Mouse (Mus musculus) stomach, postnatal 0 days (tissue): ENCODE results near the gene Chn1. TPM values are rescaled to one million over a fixed set of nuclear protein-coding genes. Genes with fewer than 3 reads are reported as not detected.

ENCODE experiments used
- ATAC-seq: fragments of 200-750 bp; cut with Nextera tagmentation; 2 replicates; pipeline ENCODE4 v1.8.0; 2017; ENCODE audit not compliant: low FRiP score, low TSS enrichment
- DNase-seq: peaks from one replicate; pipeline ENCODE4 v3.0.0-alpha.2; 2016; ENCODE audit warnings: low spot score
- H3K27ac ChIP-seq: fragments of 300-500 bp; sonication (generic); replicated peaks from 2 replicates; pipeline ENCODE4 v1.5.1; 2014; ENCODE audit warnings: mild to moderate bottlenecking, control low read depth
- H3K27me3 ChIP-seq: fragments of 300-500 bp; sonication (generic); 2 replicates; pipeline ENCODE4 v1.6.1; 2014; ENCODE audit warnings: low read length; ENCODE audit not compliant: control insufficient read depth, insufficient read depth
- H3K36me3 ChIP-seq: fragments of 300-500 bp; sonication (generic); 2 replicates; pipeline ENCODE4 v1.6.1; 2014; ENCODE audit warnings: low read length, mixed read lengths; ENCODE audit not compliant: control insufficient read depth, insufficient read depth
- H3K4me1 ChIP-seq: fragments of 300-500 bp; sonication (generic); replicated peaks from 2 replicates; pipeline ENCODE4 v1.6.1; 2014; ENCODE audit warnings: antibody characterized with exemption; ENCODE audit not compliant: control insufficient read depth, insufficient read depth
- H3K4me2 ChIP-seq: fragments of 300-500 bp; sonication (generic); replicated peaks from 2 replicates; pipeline ENCODE4 v1.6.1; 2014; ENCODE audit warnings: low read depth, mild to moderate bottlenecking, control low read depth, moderate library complexity
- H3K4me3 ChIP-seq: fragments of 300-500 bp; sonication (generic); 2 replicates; pipeline ENCODE4 v1.5.1; 2014; ENCODE audit warnings: low read depth, low read length, control low read depth
- H3K9ac ChIP-seq: fragments of 300-500 bp; sonication (generic); 2 replicates; pipeline ENCODE4 v1.6.1; 2014; ENCODE audit warnings: mild to moderate bottlenecking, low read length, control low read depth, mixed read lengths
- H3K9me3 ChIP-seq: fragments of 300-500 bp; sonication (generic); 2 replicates; pipeline ENCODE4 v1.6.1; 2016; ENCODE audit warnings: low read length; ENCODE audit not compliant: control insufficient read depth
- CTCF ChIP-seq: IDR thresholded peaks from 2 replicates; pipeline ENCODE4 v1.5.1; 2016; ENCODE audit warnings: antibody characterized with exemption, low read depth, mild to moderate bottlenecking, moderate library complexity
- EP300 ChIP-seq: optimal IDR thresholded peaks from 2 replicates; pipeline ENCODE3; 2016; ENCODE audit warnings: antibody characterized with exemption
- WGBS: fragments of 180-500 bp; shearing (Covaris S2); extraction: QIAGEN DNeasy Blood & Tissue Kit; methylation state at CpG from one replicate; pipeline ENCODE4 v1.1.7; 2014; 5-methylcytosine and 5-hydroxymethylcytosine counted together
- polyA plus RNA-seq: library from polyadenylated mRNA; unstranded; fragments of >200 nt; fragmentation: Nextera tagmentation; extraction: Ambion mirVana; gene quantifications from 2 replicates; pipeline ENCODE4 v1.2.1, GENCODE M21; 2015

Chn1 gene
- polyA plus RNA-seq, 1 experiment from 2014 or later: 7.4 TPM

DNA sequence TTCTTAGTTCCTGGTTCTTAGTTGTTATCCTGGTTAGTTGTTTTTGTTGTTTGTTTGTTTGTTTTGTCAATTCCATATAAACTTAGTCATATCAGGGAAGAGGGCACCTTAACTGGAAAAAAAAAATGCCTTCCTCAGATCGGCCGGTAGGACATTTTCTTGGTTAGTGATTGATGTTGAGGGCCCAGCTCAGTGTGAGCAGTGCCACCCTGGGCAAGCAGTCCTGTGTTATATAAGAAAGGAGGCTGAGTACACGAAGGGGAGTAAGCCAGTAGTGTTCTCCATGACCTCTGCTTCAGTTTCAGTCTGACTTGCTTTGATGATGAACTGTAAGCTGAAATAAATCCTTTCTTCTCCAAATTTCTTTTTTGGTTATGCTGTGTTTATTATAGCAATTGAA is 138.8 kb downstream of the Chn1 start:
- WGBS: 61% methylated on average over 3 of the region's 3 CpGs

DNA sequence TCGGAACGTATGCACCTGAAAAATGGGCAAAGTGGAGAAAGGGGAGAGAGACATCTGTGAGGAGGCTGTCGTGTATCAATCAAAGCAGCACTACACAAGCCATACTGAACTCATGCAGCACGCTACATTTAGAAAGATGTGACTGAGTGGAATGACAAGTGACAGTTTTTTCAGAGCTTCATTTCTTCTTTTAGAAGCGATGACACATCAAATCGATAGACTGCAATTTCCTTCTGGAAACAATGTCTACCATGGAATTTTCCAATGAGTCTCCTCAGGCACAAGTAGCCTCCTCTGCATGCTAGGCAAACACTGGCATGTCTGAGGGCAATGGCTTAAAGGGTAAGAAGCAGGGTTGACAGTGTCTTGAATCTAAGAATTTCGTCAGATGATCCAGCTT is 143.3 kb downstream of the Chn1 start:
- no peak overlapping the region for H3K27ac ChIP-seq
- 86% methylated on average over 7 of the region's 7 CpGs for WGBS
- no peak overlapping the region for H3K4me3 ChIP-seq
- TF ChIP-seq CTCF (no peak), EP300 (no peak)
- H3K9ac ChIP-seq: no peak overlapping the region
- H3K27me3 ChIP-seq: no peaks in the 10 kb centered on the region
- H3K36me3 ChIP-seq: no peaks in the 10 kb centered on the region
- ATAC-seq (no peak), DNase-seq (no peak)
- H3K4me2 ChIP-seq: no peak overlapping the region
- H3K4me1 ChIP-seq: no peaks in the 10 kb centered on the region
- no peaks in the 10 kb centered on the region for H3K9me3 ChIP-seq

More for the DNA sequence above, 138.8 kb downstream of the Chn1 start:
- H3K27ac ChIP-seq: no peak overlapping the region
- H3K36me3 ChIP-seq: no peaks in the 10 kb centered on the region
- H3K4me1 ChIP-seq: no peaks in the 10 kb centered on the region
- H3K4me2 ChIP-seq: no peak overlapping the region
- no peak for DNase-seq
- no peak overlapping the region for H3K9ac ChIP-seq
- no peak for ATAC-seq
- TF ChIP-seq CTCF (no peak), EP300 (no peak)
- no peak overlapping the region for H3K4me3 ChIP-seq
- no peaks in the 10 kb centered on the region for H3K27me3 ChIP-seq
- H3K9me3 ChIP-seq: no peaks in the 10 kb centered on the region

DNA sequence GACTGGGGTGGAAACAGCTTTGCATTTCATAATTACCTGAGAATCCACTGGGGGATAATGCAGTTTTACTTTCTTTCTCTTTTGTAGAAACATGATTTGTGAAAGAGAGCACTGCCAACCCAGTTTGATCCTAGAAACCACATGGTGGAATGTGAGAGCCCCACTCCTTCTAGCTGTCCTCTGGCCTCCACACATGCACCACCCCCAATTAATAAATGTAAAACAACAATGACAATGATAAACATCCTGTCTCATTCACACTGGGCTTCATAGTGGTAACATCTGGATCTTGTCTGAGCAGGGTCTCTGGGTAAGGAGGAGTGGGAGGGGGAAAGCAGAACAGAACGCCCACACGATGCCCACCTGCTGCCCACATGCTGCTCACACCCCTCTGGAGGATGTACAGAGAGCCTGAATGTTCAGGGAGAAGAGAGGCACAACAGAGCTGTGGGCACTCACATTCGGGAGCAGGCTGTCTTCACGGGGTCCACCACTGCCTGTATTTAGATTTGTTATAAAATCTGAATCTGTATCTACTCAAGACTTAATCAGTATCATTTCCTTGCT is 156.6 kb downstream of the Chn1 start:
- WGBS: 48% methylated on average over 4 of the region's 4 CpGs
- Histone ChIP-seq H3K9me3 (no peaks in the 10 kb centered on the region), H3K27ac (no peak overlapping the region), H3K4me3 (no peak overlapping the region), H3K9ac (no peak overlapping the region), H3K27me3 (no peaks in the 10 kb centered on the region), H3K4me2 (no peak overlapping the region), H3K4me1 (no peaks in the 10 kb centered on the region), H3K36me3 (no peaks in the 10 kb centered on the region)
- DNase-seq (no peak), ATAC-seq (no peak)
- TF ChIP-seq CTCF (no peak), EP300 (no peak)

DNA sequence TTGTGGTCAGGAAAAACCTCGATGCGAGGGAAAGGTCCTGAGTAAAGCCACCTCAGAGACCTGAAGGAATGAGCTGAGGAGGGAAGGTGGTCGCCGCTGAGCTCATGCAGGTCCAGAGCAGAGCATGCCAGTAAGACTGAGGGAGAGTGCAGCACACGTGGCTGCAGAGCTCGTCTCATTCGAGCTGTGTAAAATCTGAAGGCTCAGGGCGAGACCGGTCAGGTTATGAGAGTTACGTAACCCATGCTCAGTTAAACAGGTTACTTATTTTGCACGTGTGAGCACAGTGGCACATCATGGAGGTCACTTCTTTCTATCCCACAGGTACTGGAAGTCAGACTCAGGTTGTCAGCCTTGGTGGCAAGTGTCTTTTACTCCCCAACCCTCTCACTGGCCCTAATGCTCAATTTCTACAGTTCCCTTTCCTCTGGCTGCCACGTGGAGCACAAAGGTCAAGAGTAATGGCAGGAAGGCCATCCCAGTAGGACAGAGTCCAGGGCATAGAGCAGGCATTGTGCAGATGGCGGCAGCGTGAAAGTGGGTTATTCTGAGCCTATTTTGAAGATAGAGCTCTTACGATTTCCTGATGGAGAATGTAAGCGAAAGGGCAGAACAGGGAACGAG is 158.6 kb downstream of the Chn1 start:
- Histone ChIP-seq H3K9ac (no peak overlapping the region), H3K4me2 (no peak overlapping the region), H3K4me1 (no peaks in the 10 kb centered on the region), H3K9me3 (no peaks in the 10 kb centered on the region), H3K27ac (no peak overlapping the region), H3K36me3 (no peaks in the 10 kb centered on the region), H3K27me3 (no peaks in the 10 kb centered on the region), H3K4me3 (no peak overlapping the region)
- TF ChIP-seq CTCF (no peak), EP300 (no peak)
- 84% methylated on average over 17 of the region's 17 CpGs for WGBS
- ATAC-seq: no peak
- DNase-seq: no peak

DNA sequence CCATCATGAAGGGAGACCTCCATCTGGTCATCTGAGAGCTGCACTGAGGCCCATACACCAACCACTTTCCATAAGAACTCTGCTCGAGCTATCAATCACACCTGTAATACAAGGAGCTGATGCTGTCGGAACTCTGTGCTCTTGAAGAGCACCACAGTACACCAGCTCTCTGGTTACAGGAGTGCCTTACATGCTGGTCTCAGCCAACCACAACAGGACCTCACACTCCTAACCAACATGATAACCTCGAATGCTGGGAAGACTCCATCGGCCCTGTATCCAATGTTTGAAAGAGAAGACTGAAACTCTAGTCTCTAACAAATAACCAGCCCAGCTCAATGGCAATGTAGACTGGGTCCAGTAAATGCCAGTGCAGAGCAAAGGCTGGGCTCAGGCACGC is 159.7 kb downstream of the Chn1 start:
- WGBS: 92% methylated on average over 5 of the region's 5 CpGs
- H3K27me3 ChIP-seq: no peaks in the 10 kb centered on the region
- H3K4me3 ChIP-seq: no peak overlapping the region
- DNase-seq (no peak), ATAC-seq (no peak)
- no peaks in the 10 kb centered on the region for H3K4me1 ChIP-seq
- no peak overlapping the region for H3K4me2 ChIP-seq
- H3K27ac ChIP-seq: no peak overlapping the region
- no peak overlapping the region for H3K9ac ChIP-seq
- no peaks in the 10 kb centered on the region for H3K36me3 ChIP-seq
- TF ChIP-seq CTCF (no peak), EP300 (no peak)
- H3K9me3 ChIP-seq: no peaks in the 10 kb centered on the region

DNA sequence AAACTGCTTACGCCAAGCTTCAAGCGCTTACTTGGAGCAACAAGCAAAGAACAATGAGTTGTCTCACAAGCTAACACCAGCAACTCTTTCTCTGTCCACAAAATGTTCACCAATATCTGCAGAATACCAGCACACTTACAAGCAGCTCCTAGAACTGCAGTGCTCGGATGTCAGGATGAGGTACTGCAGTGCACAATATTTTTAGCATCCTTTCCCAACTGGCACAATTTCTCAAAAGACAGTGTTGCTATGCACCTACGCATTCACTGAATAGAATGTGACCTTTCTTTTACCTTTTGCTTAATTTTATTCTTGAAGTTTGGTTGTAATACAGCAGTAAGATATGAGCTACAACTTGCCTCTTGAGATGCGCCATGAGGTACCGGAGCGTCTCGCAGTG is 160.8 kb downstream of the Chn1 start:
- TF ChIP-seq EP300 (no peak), CTCF (no peak)
- WGBS: 91% methylated on average over 8 of the region's 8 CpGs
- Histone ChIP-seq H3K27me3 (no peaks in the 10 kb centered on the region), H3K36me3 (no peaks in the 10 kb centered on the region), H3K9ac (no peak overlapping the region), H3K4me1 (no peaks in the 10 kb centered on the region), H3K4me3 (no peak overlapping the region), H3K9me3 (no peaks in the 10 kb centered on the region), H3K4me2 (no peak overlapping the region), H3K27ac (no peak overlapping the region)
- DNase-seq (no peak), ATAC-seq (no peak)
